ENCODE assay signal across 8 mouse cellular contexts in the genomic region with DNA sequence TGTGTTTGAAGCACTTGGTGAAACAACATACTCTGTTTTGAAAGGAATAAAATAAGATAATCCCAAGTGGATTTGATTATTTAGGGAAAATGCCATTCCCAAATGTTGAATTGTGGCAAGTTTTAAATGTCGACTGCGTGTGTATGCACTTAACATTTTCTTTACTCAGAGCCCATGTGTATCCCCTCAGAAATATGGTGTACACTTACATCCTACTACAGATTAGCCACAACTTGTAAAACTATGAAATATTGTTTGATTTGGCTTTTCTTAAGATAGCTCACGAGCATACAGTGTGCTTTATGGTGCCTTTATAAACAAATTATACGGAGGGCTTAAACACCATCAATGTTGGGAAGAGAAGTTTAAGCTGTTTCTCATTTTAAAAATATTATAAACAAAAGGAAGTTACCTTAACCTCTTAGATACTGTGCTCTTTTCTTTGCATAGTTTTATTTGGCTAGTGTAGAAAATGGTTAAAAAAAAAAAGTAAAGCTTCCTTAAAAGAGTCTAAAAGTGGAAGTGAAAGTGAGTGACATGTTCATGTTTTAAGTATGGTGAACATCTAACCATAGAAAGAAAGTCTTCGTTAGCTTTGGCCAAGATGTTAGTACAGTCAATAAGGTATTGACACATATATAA. TPM values are rescaled to one million over a fixed set of nuclear protein-coding genes. Genes with fewer than 3 reads are reported as not detected.
DNase-seq lines count a peak whose midpoint lies in the region; ATAC-seq lines count a peak whose summit lies in the region.

No protein-coding gene starts in this region.

- no peak overlapping the region; the same call in 1 of the 2 replicates for H3K27ac ChIP-seq in lung, embryonic 15.5 days
- H3K27ac ChIP-seq in forebrain, embryonic 11.5 days (ENCODE audit: low read depth, low read length): no peak overlapping the region
- H3K27ac ChIP-seq in limb, embryonic 13.5 days: no peak overlapping the region

- peak overlapping the region; percentile 93 for H3K4me2 ChIP-seq in lung, embryonic 15.5 days
- peak overlapping the region; percentile 81 for H3K4me2 ChIP-seq in forebrain, embryonic 11.5 days (ENCODE audit: low read depth, low read length, severe bottlenecking)
- peak overlapping the region; percentile 78 for H3K4me2 ChIP-seq in limb, embryonic 13.5 days (replicated peaks)

- H3K4me3 ChIP-seq in lung, embryonic 15.5 days: peak overlapping the region; percentile 83
- H3K4me3 ChIP-seq in forebrain, embryonic 11.5 days (ENCODE audit: low read depth, low read length): peak overlapping the region; percentile 99
- H3K4me3 ChIP-seq in limb, embryonic 13.5 days: peak overlapping the region; percentile 100

- no peaks in the 10 kb centered on the region for H3K36me3 ChIP-seq in lung, embryonic 15.5 days
- H3K36me3 ChIP-seq in forebrain, embryonic 11.5 days (ENCODE audit: control insufficient read depth, insufficient read depth, low read length): no peaks in the 10 kb centered on the region; the same call in 1 of the 2 replicates
- peaks cover 20% of the 10 kb centered on the region for H3K36me3 ChIP-seq in limb, embryonic 13.5 days
- 0 out of 2 replicates have a peak, but pooled peaks cover 2% of the 10 kb centered on the region for H3K36me3 ChIP-seq in splenic B cell, adult 2 months (ENCODE audit: control insufficient read depth, insufficient read depth, low read length, poor library complexity, severe bottlenecking)

- H3K9ac ChIP-seq in lung, embryonic 15.5 days: peak overlapping the region; percentile 19; the same call in 1 of the 2 replicates
- 0 out of 2 replicates have a peak overlapping the region, but pooled peaks have one; percentile 4 for H3K9ac ChIP-seq in forebrain, embryonic 11.5 days (ENCODE audit: low read length)
- H3K9ac ChIP-seq in limb, embryonic 13.5 days: peak overlapping the region; percentile 98; the same call in 1 of the 2 replicates

- H3K9me3 ChIP-seq in lung, embryonic 15.5 days: no peaks in the 10 kb centered on the region
- no peaks in the 10 kb centered on the region for H3K9me3 ChIP-seq in forebrain, embryonic 11.5 days (ENCODE audit: control insufficient read depth, low read length)
- H3K9me3 ChIP-seq in limb, embryonic 13.5 days: no peaks in the 10 kb centered on the region

- no peaks in the 10 kb centered on the region for H3K27me3 ChIP-seq in lung, embryonic 15.5 days
- no peaks in the 10 kb centered on the region for H3K27me3 ChIP-seq in forebrain, embryonic 11.5 days (ENCODE audit: control insufficient read depth, insufficient read depth, low read length)
- H3K27me3 ChIP-seq in limb, embryonic 13.5 days: no peaks in the 10 kb centered on the region
- no peaks in the 10 kb centered on the region for H3K27me3 ChIP-seq in splenic B cell, adult 2 months (ENCODE audit: control insufficient read depth, insufficient read depth, low read length, poor library complexity, severe bottlenecking)

- H3K4me1 ChIP-seq in lung, embryonic 15.5 days: peaks cover 14% of the 10 kb centered on the region
- H3K4me1 ChIP-seq in forebrain, embryonic 11.5 days (replicated peaks; ENCODE audit: control insufficient read depth, insufficient read depth, low read length): no peaks in the 10 kb centered on the region; the same call in 1 of the 2 replicates
- H3K4me1 ChIP-seq in limb, embryonic 13.5 days: peaks cover 13% of the 10 kb centered on the region

- no peak for ATAC-seq in lung, embryonic 15.5 days (ENCODE audit: borderline replicate concordance, extremely low read depth, low FRiP score, low TSS enrichment)
- no peak for ATAC-seq in forebrain, embryonic 11.5 days (replicated peaks; ENCODE audit: low FRiP score)
- no peak for ATAC-seq in limb, embryonic 13.5 days (ENCODE audit: low FRiP score, low read depth)

- no peak for DNase-seq in lung, adult 18-20 months
- no peak for DNase-seq in forebrain, embryonic 11.5 days (ENCODE audit: low spot score)
- DNase-seq in splenic B cell, adult 2 months (ENCODE audit: low read depth, low spot score): peak; percentile 79
- DNase-seq in right cerebral cortex, postnatal 4 days: no peak
- DNase-seq in urinary bladder, adult 2 months (ENCODE audit: low spot score): no peak
- no peak for DNase-seq in frontal cortex, postnatal 36 days (ENCODE audit: low spot score in 2 of 2)

- WGBS in lung, embryonic 15.5 days: 20% methylated on average over 5 of the region's 5 CpGs
- 76% methylated on average over 5 of the region's 5 CpGs for WGBS in forebrain, embryonic 11.5 days
- WGBS in limb, embryonic 13.5 days: 37% methylated on average over 5 of the region's 5 CpGs

RNA-seq across cellular contexts. Expression of gene Tut4, which starts 2.2 kb away (rescaled TPM):
- polyA plus RNA-seq in lung, embryonic 15.5 days (2015; fragmentation: Nextera tagmentation; extraction: Ambion mirVana): 60.1 and 60.7 TPM in 2 replicates
- 75.2 and 92.0 TPM in 2 replicates for polyA plus RNA-seq in forebrain, embryonic 11.5 days (2014; fragmentation: Nextera tagmentation; extraction: Ambion mirVana)
- 113 and 124 TPM in 2 replicates for polyA plus RNA-seq in limb, embryonic 13.5 days (2015; fragmentation: Nextera tagmentation; extraction: Ambion mirVana)
- 37.9 and 44.8 TPM in 2 replicates for polyA plus RNA-seq in urinary bladder, adult 2 months (2012; rRNA removed)

RNA-seq across cellular contexts. Expression of gene Gpx7, which starts 54.6 kb away (rescaled TPM):
- polyA plus RNA-seq in lung, embryonic 15.5 days (2015; fragmentation: Nextera tagmentation; extraction: Ambion mirVana): 86.3 and 88.2 TPM in 2 replicates
- polyA plus RNA-seq in forebrain, embryonic 11.5 days (2014; fragmentation: Nextera tagmentation; extraction: Ambion mirVana): 38.7 and 39.3 TPM in 2 replicates
- 88.5 and 89.8 TPM in 2 replicates for polyA plus RNA-seq in limb, embryonic 13.5 days (2015; fragmentation: Nextera tagmentation; extraction: Ambion mirVana)
- 34.5 and 34.8 TPM in 2 replicates for polyA plus RNA-seq in urinary bladder, adult 2 months (2012; rRNA removed)

Comparison
In these comparisons a context has a peak if more than half of its experiments do, and no peak if none do; other contexts are left out.
1. H3K9ac ChIP-seq: peak in every context shown above with its lines; median percentile 98 in limb, embryonic 13.5 days; 19 in lung, embryonic 15.5 days; 4 in forebrain, embryonic 11.5 days.